In genomic region chr15:89075478-89076147, GRCm38 (mm10) we compare ENCODE assay signal across 8 mouse cellular contexts. TPM values are rescaled to one million over a fixed set of nuclear protein-coding genes. Genes with fewer than 3 reads are reported as not detected.
DNase-seq lines count a peak whose midpoint lies in the region; ATAC-seq lines count a peak whose summit lies in the region.

No protein-coding gene starts in this region.

- peak overlapping the region; percentile 84 for H3K4me3 ChIP-seq in hindbrain, embryonic 13.5 days

- no peaks in the 10 kb centered on the region for H3K9me3 ChIP-seq in hindbrain, embryonic 13.5 days

- H3K4me2 ChIP-seq in hindbrain, embryonic 13.5 days: peak overlapping the region; percentile 95

- H3K9ac ChIP-seq in hindbrain, embryonic 13.5 days: peak overlapping the region; percentile 94

- 0% methylated on average over 24 of the region's 59 CpGs for WGBS in hindbrain, embryonic 13.5 days

- H3K27me3 ChIP-seq in hindbrain, embryonic 13.5 days: peaks cover 3% of the 10 kb centered on the region; the same call in 1 of the 2 replicates

- peak overlapping the region; percentile 92 for H3K27ac ChIP-seq in hindbrain, embryonic 13.5 days

- peak; percentile 92 for ATAC-seq in hindbrain, embryonic 13.5 days (ENCODE audit: low FRiP score)

- peaks cover 46% of the 10 kb centered on the region for H3K4me1 ChIP-seq in hindbrain, embryonic 13.5 days (replicated peaks)

- peak; percentile 72 for DNase-seq in R1 (ENCODE audit: low read depth, low spot score)
- DNase-seq in cerebellum, postnatal 14 days: peak; percentile 93
- peak; percentile 73 to 78 for DNase-seq in frontal cortex, postnatal 14 days (ENCODE audit: low spot score in 2 of 2)
- peak; percentile 76 to 88 for DNase-seq in left cerebral cortex, adult 18-20 months (ENCODE audit: low spot score in 2 of 2)
- peak; percentile 93 to 95 for DNase-seq in lung, postnatal 4 days
- peak; percentile 94 for DNase-seq in retina, postnatal 1 day
- peak; percentile 90 for DNase-seq in thymus, postnatal 4 days

- peaks cover 10% of the 10 kb centered on the region for H3K36me3 ChIP-seq in hindbrain, embryonic 13.5 days

RNA-seq across cellular contexts. Expression of gene Trabd, which starts 0.7 kb away (rescaled TPM):
- polyA plus RNA-seq in hindbrain, embryonic 13.5 days (2015; fragmentation: Nextera tagmentation; extraction: Ambion mirVana): 38.8 and 39.5 TPM in 2 replicates
- total RNA-seq in left cerebral cortex, adult 18-20 months (2021): 10 to 100 TPM; 20.8 to 20.9 TPM

RNA-seq across cellular contexts. Expression of gene Selenoo, which starts 13.3 kb away (rescaled TPM):
- 19.9 and 20.7 TPM in 2 replicates for polyA plus RNA-seq in hindbrain, embryonic 13.5 days (2015; fragmentation: Nextera tagmentation; extraction: Ambion mirVana)
- total RNA-seq in left cerebral cortex, adult 18-20 months (2021): 10 to 100 TPM; 20.1 to 23.0 TPM

RNA-seq across cellular contexts. Expression of gene Panx2, which starts 16.1 kb away (rescaled TPM):
- 3.8 and 4.1 TPM in 2 replicates for polyA plus RNA-seq in hindbrain, embryonic 13.5 days (2015; fragmentation: Nextera tagmentation; extraction: Ambion mirVana)
- total RNA-seq in left cerebral cortex, adult 18-20 months (2021): 100 to 1,000 TPM; 107 to 114 TPM

RNA-seq across cellular contexts. Expression of gene Tubgcp6, which starts 47.3 kb away (rescaled TPM):
- 17.5 and 18.9 TPM in 2 replicates for polyA plus RNA-seq in hindbrain, embryonic 13.5 days (2015; fragmentation: Nextera tagmentation; extraction: Ambion mirVana)
- 10 to 100 TPM; 31.4 to 34.6 TPM for total RNA-seq in left cerebral cortex, adult 18-20 months (2021)

RNA-seq across cellular contexts. Expression of gene Hdac10, which starts 52.9 kb away (rescaled TPM):
- polyA plus RNA-seq in hindbrain, embryonic 13.5 days (2015; fragmentation: Nextera tagmentation; extraction: Ambion mirVana): 24.3 and 24.5 TPM in 2 replicates
- 10 to 100 TPM; 15.2 to 15.8 TPM for total RNA-seq in left cerebral cortex, adult 18-20 months (2021)

Comparison
In these comparisons a context has a peak if more than half of its experiments do, and no peak if none do; other contexts are left out.
1. Peak in every context shown above with its lines: DNase-seq, ATAC-seq, H3K4me3 ChIP-seq and H3K27ac ChIP-seq.